ENCODE assay signal across 8 mouse cellular contexts in the genomic region with DNA sequence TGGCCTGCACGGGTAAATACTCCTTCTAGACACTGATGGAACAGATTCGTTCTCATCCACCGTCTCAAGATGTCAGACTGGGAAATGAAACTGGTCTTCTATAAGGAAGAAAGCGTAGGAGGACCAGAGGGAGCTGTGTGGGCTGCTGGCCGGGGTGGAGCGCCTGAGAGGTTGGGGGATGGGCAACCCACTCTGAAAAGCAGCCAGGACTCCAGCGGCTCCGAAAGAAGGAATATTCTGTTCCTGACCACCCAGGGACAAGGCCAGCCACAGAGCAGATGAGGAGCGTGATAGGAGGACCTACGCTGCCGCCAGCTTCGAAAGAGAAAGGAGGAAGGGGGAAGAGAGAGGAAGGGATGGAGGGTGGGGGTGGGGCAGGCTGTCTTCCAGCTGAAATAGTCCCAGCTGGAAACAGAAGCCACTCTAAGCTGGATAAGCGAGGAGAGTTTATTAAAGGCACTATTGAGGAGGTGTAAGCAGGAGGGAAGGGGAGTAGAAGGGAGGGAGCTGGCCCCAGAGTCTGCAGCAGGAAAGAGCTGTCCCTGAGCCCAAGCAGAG. TPM values are rescaled to one million over a fixed set of nuclear protein-coding genes. Genes with fewer than 3 reads are reported as not detected.
DNase-seq lines count a peak whose midpoint lies in the region; ATAC-seq and TF ChIP-seq lines count a peak whose summit lies in the region.

No protein-coding gene starts in this region.

- ATAC-seq in embryonic facial prominence, embryonic 15.5 days (ENCODE audit: insufficient number of reproducible peaks, low FRiP score, low TSS enrichment, low read depth): peak; percentile 87
- ATAC-seq in limb, embryonic 11.5 days (ENCODE audit: insufficient number of reproducible peaks, low FRiP score, low TSS enrichment, low read depth): peak; percentile 78
- peak; percentile 91 for ATAC-seq in midbrain, embryonic 11.5 days (ENCODE audit: low FRiP score)
- no peak for ATAC-seq in megakaryocyte-erythroid progenitor cell, adult 5-6 weeks (replicated peaks; ENCODE audit: low FRiP score, low TSS enrichment, poor library complexity, severe bottlenecking)

- H3K4me3 ChIP-seq in embryonic facial prominence, embryonic 15.5 days (replicated peaks): peak overlapping the region; percentile 32
- H3K4me3 ChIP-seq in limb, embryonic 11.5 days (ENCODE audit: low read depth, low read length): peak overlapping the region; percentile 26; the same call in 1 of the 2 replicates
- H3K4me3 ChIP-seq in midbrain, embryonic 11.5 days (ENCODE audit: low read depth, low read length): peak overlapping the region; percentile 9
- peak overlapping the region; percentile 74 for H3K4me3 ChIP-seq in small intestine, adult 2 months (ENCODE audit: low read depth, low read length)

- no peak overlapping the region for H3K9ac ChIP-seq in embryonic facial prominence, embryonic 15.5 days
- 0 out of 2 replicates have a peak overlapping the region, but pooled peaks have one; percentile 2 for H3K9ac ChIP-seq in limb, embryonic 11.5 days (ENCODE audit: low read length)
- peak overlapping the region; percentile 54 for H3K9ac ChIP-seq in midbrain, embryonic 11.5 days (ENCODE audit: low read length)

- H3K9me3 ChIP-seq in embryonic facial prominence, embryonic 15.5 days (replicated peaks): no peaks in the 10 kb centered on the region
- no peaks in the 10 kb centered on the region for H3K9me3 ChIP-seq in limb, embryonic 11.5 days (ENCODE audit: control insufficient read depth, low read length)
- H3K9me3 ChIP-seq in midbrain, embryonic 11.5 days (ENCODE audit: control insufficient read depth, low read length): no peaks in the 10 kb centered on the region

- peak; percentile 38; the same call in 1 of the 2 replicates for TF ChIP-seq POLR2A in small intestine, adult 2 months (IDR thresholded peaks at IDR 0.05; ENCODE audit: low read depth, low read length)

- no peaks in the 10 kb centered on the region for H3K27me3 ChIP-seq in embryonic facial prominence, embryonic 15.5 days
- H3K27me3 ChIP-seq in limb, embryonic 11.5 days (ENCODE audit: control insufficient read depth, insufficient read depth, low read length): no peaks in the 10 kb centered on the region
- no peaks in the 10 kb centered on the region for H3K27me3 ChIP-seq in midbrain, embryonic 11.5 days (ENCODE audit: control insufficient read depth, insufficient read depth, low read length)
- no peaks in the 10 kb centered on the region for H3K27me3 ChIP-seq in small intestine, adult 2 months (ENCODE audit: control insufficient read depth, insufficient read depth, low read length)

- peaks cover 22% of the 10 kb centered on the region for H3K4me1 ChIP-seq in embryonic facial prominence, embryonic 15.5 days
- H3K4me1 ChIP-seq in limb, embryonic 11.5 days (ENCODE audit: control insufficient read depth, insufficient read depth, low read length): peaks cover 14% of the 10 kb centered on the region
- peaks cover 18% of the 10 kb centered on the region for H3K4me1 ChIP-seq in midbrain, embryonic 11.5 days (ENCODE audit: control insufficient read depth, insufficient read depth, low read length)
- peaks cover 12% of the 10 kb centered on the region for H3K4me1 ChIP-seq in small intestine, adult 2 months (ENCODE audit: control insufficient read depth, insufficient read depth, insufficient read length, low read length)

- WGBS in embryonic facial prominence, embryonic 15.5 days: 4% methylated on average over 13 of the region's 13 CpGs
- 2% methylated on average over 13 of the region's 13 CpGs for WGBS in limb, embryonic 11.5 days
- WGBS in midbrain, embryonic 11.5 days: 1% methylated on average over 13 of the region's 13 CpGs
- WGBS in small intestine, adult 2 months: 2% methylated on average over 13 of the region's 13 CpGs

- peak overlapping the region; percentile 48 for H3K4me2 ChIP-seq in embryonic facial prominence, embryonic 15.5 days (replicated peaks)
- H3K4me2 ChIP-seq in limb, embryonic 11.5 days (ENCODE audit: low read depth, severe bottlenecking): peak overlapping the region; percentile 59
- peak overlapping the region; percentile 38 for H3K4me2 ChIP-seq in midbrain, embryonic 11.5 days

- DNase-seq in brain, adult 2 months (ENCODE audit: low read depth, low spot score): peak; percentile 77
- peak; percentile 72 for DNase-seq in heart, adult 8-10 months (ENCODE audit: low spot score)
- DNase-seq in kidney, adult 8-10 months: peak; percentile 43 to 62
- peak; percentile 82 for DNase-seq in limb, embryonic 11.5 days (ENCODE audit: low spot score)
- peak; percentile 96 for DNase-seq in midbrain, embryonic 11.5 days (ENCODE audit: low spot score, missing footprints)

- H3K36me3 ChIP-seq in embryonic facial prominence, embryonic 15.5 days: no peaks in the 10 kb centered on the region
- no peaks in the 10 kb centered on the region for H3K36me3 ChIP-seq in limb, embryonic 11.5 days (ENCODE audit: control insufficient read depth, insufficient read depth, low read length)
- H3K36me3 ChIP-seq in midbrain, embryonic 11.5 days (ENCODE audit: control insufficient read depth, insufficient read depth, low read length): no peaks in the 10 kb centered on the region
- no peaks in the 10 kb centered on the region for H3K36me3 ChIP-seq in small intestine, adult 2 months (ENCODE audit: control insufficient read depth, insufficient read depth, low read length)

- TF ChIP-seq CTCF in small intestine, adult 2 months (IDR thresholded peaks at IDR 0.05; ENCODE audit: extremely low read depth, insufficient read length, insufficient replicate concordance, low read depth, low read length): no peak

- peak overlapping the region; percentile 80 for H3K27ac ChIP-seq in embryonic facial prominence, embryonic 15.5 days (replicated peaks)
- peak overlapping the region; percentile 89 for H3K27ac ChIP-seq in limb, embryonic 11.5 days (replicated peaks; ENCODE audit: low read depth, low read length)
- H3K27ac ChIP-seq in midbrain, embryonic 11.5 days (ENCODE audit: low read depth, low read length): peak overlapping the region; percentile 82
- H3K27ac ChIP-seq in small intestine, adult 2 months (ENCODE audit: insufficient read depth, low read depth, low read length): peak overlapping the region; percentile 64

RNA-seq across cellular contexts. Expression of gene Skor1, which starts 56.7 kb away (rescaled TPM):
- polyA plus RNA-seq in embryonic facial prominence, embryonic 15.5 days (2015; fragmentation: Nextera tagmentation; extraction: Ambion mirVana): 0.08 TPM in 1 of 2 replicates, not detected in the other
- total RNA-seq in heart, adult 8-10 months (2022): under 1 TPM in 3 of 4 experiments, not detected in 1; 0.08 to 0.20 (median 0.12) TPM
- polyA plus RNA-seq in limb, embryonic 11.5 days (2014; fragmentation: Nextera tagmentation; extraction: Ambion mirVana): 0.12 TPM in 1 of 2 replicates, not detected in the other
- 0.05 and 0.10 TPM in 2 replicates for polyA plus RNA-seq in midbrain, embryonic 11.5 days (2014; fragmentation: Nextera tagmentation; extraction: Ambion mirVana)
- polyA plus RNA-seq in small intestine, adult 2 months (2012; rRNA removed): 0.04 TPM in 1 of 2 replicates, not detected in the other
- total RNA-seq in megakaryocyte-erythroid progenitor cell, adult 5-6 weeks (2014; fragmentation: Nextera tagmentation): not detected in 2 replicates
- not detected in 2 replicates for total RNA-seq in megakaryocyte-erythroid progenitor cell, adult 5-6 weeks (2017)

Comparison
In these comparisons a context has a peak if more than half of its experiments do, and no peak if none do; other contexts are left out.
1. H3K4me3 ChIP-seq: peak in every context shown above with its lines; median percentile 74 in small intestine, adult 2 months; 32 in embryonic facial prominence, embryonic 15.5 days; 26 in limb, embryonic 11.5 days; 9 in midbrain, embryonic 11.5 days.